Mouse (Mus musculus) lung, postnatal 10 days (tissue): ENCODE results near the gene Rdh11.
"Not testable (repeated sequence)": the region's sequence is repeated elsewhere in the genome, so short reads cannot be mapped to it uniquely, and the experiment has no call there.

Experiments
- DNase-seq: peaks from one replicate; pipeline ENCODE4 v3.0.0; 2021

The Rdh11 gene

DNA sequence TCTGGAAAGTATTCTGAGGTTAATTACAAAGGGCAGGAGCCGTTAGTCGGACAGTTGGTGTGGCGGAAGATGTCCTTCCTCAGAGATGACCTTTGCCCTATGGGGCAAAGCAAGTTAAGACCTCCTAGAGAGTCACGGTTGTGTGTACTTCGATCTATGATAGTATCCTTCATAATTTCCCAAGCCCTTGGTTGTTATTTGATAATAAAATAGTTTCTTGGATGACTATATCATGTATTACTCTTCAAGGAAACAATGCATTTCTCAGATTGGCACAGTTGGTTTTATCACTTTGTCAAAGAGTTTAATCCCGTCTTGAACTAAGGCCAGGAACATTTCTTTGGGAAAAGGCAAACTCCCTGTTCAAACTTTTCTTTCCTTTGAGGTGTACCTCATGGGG, at the start of gene Rdh11:
TSS of gene Rdh11 (minus strand) at position 101 of the 400 bp plus-strand sequence.
- DNase-seq = no peak

DNA sequence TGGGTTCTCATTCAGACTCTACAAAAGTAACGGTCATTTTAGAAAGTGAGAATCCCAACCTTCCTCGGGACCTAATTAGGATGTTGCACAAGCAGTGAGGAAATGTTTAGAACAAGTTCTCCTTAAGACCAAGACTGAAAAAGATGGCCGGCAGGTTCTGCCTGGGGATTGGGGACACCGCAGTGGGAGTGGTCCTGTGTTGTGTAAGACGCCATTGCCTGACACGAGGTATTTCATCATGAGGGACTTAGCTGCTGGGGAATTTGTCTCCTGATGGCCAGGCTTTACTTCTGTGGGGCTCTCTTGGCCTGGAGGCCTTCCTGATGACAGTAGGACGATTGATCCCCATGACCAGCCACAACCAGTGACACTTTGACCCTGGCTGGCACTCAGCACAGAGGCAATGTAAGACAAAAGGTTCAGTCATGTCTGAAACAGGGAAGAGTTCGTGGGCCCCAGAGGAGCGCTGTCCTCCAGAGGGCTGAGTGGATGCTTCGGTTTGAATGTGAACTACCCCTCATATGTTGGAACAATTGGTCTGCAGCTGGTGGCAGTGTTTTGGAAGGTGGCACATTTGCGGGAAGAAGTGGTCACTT, 43.5 kb upstream of the Rdh11 start:
- peak; percentile 3 for DNase-seq

DNA sequence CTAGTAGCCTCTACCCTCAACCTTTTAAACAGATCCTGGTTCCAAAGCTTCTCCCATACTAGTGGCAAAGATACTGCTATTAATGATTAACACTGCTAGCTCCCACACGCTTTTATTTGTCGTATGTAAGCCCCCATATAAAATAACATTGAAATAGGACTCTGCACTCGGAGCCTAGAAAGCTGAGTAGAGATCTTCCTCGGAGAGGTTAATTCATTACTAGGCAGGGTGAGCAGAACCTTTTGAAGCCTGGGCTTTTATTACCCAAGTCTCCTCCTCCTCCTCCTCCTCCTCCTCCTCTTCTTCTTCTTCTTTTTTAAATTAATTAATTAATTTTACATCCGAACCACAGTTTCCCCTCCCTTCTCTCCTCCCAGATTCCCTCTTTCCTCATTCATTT, 25.4 kb upstream of the Rdh11 start:
- DNase-seq = no peak

DNA sequence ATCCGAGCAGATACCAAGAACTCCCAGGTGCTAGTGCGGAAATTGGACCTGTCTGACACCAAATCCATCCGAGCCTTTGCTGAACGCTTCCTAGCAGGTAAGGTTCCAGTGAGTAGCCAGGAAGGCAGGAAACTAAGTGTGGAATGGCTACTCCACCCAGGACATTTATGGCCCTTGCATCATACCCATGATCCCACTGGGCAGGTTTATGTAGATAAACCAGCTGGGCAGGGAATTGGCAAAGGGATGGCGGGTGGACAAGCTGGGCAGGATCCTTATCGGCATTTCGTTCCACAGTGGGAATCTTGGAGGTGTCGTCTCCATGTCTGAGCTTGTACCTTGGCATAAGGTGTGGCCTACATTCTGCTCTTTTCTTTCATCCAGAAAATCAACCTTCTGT, 19.4 kb upstream of the Rdh11 start:
- DNase-seq = no peak

DNA sequence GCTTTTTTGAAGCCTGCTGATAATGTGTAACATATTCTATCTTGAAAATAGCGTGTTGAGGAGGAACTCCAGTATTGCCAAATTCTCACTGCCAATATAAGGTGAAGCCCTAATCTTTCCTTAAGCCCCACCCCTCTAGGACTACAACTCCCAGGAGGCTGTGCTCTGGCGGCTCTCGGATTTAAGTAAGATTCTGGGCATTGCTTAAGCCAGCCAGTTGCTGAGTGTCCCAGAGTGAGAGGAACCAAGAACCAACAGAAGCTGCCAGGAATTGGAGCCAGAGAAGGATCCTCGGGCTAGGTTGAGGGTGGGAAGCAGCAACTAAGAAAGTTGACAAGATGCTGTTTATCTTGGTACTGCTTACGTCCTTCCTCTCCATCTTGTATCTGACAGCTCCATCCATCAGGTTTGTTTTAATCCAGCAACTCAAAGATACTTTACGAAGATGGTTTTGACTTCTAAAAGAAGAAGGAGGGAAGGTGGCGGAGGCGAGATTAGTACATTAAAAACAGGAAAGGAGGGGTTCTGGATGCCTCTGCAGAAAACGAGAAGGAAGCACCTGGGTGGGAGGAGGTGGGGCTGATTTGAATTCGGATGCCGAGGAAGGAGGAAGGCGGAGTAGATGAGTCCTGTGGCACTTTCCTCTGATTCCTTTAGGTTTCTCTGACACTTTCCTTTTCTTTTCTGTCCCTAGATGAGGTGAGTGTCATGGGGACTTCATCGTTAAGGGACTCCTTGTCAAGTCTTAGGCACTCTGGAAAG, 16.8 kb upstream of the Rdh11 start, which contains the start of gene Rdh12:
TSS of gene Rdh12 (plus strand) at position 212 of the 762 bp plus-strand sequence.
- DNase-seq = peak; percentile 49

DNA sequence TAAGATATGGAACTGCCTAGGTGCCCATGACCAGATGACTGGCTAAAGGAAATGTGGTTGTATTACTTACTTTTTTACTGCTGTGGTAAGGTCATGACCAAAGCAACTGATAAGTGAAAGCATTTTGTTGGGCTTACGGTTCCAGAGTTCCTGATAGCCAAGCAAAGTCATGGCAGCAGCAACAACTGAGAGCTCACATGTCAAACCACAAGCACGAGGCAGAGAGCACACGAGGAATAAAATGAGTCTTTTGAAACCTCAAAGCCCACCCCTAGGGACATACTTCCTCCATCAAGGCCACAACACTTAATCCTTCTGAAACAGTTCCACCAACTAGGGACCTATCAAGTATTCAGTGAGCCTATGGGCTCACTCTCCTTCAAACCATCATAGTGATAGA, 9.8 kb upstream of the Rdh11 start:
- no peak for DNase-seq

DNA sequence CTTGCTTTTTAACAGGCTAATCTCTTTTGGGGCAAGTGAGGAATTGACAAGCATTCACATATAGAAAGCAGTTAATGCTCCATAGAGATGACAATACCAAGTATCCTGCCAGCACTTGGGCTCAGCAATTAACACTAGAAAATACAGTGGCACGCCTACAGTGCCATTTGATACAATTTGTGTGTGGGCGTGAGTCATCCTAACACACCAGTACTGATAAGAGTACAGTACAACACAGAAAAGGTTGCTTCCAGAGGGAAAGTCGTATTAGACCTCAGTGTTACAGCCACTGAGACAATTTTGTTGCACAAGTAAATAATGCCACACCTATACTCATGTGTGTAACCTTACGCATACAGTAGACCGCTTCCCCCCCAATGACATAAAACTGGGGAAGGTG, 5.0 kb upstream of the Rdh11 start:
- no peak for DNase-seq

DNA sequence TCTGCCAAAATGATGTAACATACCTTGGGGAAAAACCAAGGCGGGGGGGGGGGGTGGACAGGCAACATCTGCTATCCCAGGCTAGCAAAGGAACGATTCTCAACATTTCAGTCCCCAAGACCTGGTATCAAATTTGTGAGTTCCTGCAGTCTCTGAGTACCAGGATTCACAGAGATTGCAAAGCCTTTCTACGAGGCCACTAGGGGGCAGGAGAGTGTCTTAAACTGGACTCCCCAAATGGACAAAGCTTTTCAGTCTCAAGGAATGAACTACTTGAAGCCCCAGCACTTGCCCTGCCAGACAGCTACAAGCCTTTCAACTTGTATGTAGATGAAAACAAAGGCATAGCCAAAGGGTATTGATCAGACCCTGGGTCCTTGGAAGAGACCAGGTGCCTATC, 1.3 kb upstream of the Rdh11 start:
- DNase-seq = peak; percentile 81

DNA sequence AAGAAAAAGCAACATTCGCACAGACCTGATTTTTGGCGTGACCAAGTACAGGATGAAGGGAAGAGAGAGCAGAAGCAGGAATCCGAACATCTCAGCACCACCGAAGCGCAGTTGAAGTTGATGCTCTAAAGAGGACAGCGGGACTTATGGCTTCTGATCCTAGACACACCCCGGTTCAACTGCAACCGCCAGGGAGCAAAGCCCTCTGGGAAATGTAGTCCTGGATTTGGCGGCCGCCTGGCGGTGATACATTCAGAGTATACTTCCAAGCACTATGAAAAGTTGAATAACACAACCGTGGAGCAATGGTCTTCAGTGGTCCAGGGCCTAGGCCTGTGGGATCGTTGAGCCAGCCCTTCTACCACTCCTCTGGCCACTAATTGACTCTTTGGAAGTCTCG, 392 bp downstream of the Rdh11 start:
- peak; percentile 88 for DNase-seq

DNA sequence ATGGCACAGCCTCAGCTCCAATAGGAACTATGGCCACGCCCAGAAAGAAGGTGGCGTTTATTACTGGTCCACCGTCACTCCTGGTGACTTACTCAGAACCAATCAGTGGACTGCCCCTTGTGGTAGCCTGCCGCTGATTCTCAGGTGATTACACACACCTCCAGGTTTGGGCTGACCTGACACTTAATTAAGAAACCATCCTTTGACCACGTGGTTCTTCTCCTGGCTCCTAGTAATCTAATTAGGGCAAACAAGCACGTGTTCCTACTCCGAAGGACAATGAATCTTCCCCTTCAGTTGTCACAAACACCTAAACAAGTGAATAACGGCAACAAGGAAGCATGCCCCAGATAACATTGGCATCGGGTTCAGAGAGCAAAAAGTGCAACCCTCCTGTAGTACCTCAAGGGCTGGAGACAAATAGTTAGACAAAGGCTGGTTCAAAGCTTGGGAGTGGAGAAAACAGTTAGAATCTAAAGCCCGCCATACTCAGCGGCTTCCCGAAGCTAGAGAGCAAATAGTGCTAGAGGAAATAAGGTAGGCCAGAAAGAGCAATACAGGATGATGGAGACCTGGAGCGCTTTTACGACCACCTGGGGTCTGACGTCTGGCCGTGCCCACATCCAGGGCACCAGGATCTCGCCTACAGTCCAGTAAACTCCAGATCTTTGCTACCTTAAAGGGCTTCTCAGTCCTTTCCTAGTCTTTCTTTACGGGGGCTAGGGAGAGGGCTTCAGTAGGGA, 991 bp downstream of the Rdh11 start:
- peak; percentile 81 for DNase-seq

DNA sequence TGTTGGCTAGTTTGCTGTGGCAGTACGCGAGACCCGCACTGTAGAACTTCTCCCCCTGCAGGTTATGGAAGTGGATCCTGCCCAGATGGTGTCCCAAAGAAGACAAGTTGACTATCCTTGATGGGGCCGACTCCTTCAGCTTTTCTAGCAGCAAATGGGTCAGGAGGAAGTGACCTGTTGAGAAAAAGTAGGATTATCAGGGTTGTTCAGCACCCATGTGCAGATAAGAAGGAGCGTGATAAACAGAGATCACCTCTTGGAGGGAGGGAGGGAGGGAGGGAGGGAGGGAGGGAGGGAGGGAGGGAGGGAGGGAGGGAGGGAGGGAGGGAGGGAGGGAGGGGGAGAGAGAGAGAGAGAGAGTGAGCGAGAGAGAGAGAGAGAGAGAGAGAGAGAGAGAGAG, 6.9 kb downstream of the Rdh11 start:
- DNase-seq = not testable (repeated sequence)

DNA sequence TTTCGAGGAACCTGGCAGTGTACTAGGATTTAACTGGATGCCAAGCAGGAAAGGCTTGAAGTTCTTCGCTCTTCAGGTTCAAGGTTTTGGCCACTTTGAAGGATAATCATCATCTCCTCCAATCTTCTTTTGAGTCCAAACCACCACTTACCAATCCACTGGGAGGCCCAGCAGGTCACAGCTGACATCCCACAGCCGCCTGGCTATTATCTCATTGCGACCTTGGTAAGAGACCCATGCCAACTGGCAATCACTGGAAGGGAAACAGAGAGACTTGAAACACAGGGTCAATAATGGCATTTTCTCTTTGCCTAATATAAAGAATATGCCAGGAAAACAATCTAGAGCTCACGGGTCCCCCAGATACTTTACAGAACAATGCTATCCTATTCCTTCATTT, 16.1 kb downstream of the Rdh11 start:
- DNase-seq = no peak

DNA sequence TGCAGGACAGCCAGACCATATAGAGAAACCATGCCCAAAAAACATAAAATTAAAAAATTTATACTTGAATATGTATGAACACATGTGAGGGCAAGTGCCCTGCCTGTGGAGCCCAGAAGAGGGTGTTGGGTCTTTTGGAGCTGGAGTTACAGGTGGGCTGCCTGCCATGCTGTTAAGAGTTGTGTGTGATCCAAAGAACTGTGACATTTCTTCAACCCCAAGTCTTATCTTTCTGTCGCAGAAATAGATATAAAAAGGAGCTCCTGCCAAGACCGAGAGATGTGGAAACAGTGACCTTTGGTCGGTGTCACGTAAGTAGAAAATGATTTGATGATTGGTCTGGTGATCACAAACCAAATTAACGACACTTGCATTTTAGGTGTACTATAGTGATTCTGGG, 18.4 kb downstream of the Rdh11 start:
- DNase-seq = no peak

DNA sequence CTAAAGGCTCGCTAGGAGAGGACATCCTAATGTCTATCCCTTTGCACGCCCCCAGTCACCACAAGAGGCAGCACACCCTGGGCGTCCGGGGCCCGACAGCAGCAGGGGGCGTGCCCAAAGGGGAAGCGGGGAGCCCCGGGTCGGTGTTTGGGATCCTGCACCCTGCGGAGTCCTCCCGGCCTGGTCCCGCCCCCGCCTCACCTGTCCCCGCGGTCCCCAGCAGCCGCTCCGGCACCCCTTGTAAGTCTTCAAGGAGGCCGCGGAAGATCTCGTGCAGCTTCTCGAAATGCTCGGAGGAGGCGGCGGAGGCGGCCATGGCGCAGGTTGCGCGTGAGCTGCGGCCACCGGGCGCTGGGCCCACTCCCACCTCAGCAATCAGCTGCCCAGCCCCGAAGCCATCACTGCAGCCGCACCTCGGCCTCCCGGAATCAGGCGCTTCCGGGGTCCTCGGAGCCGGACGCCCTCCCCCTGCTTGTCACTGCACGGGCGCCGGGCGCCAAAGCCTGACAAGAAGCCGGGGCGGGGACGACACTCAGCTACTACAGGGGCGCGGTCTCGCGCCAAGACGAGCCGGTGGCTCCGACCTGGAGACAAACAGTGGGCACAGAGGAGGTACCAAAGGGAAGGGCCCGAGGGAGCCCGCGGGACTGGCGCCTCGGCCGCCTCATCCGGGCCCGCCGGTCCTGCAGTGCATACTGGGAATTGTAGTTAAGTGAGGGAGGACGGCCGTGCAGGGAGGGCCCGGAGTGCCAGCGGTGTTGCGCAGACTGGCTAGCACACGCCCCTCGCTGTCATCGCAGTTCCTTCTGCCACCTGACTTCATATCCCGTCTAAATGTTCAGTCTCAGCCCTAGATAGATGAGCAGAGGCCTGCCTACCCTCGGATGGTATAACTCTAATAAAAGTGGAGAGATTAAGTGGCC, 19.8 kb downstream of the Rdh11 start, which contains the start of gene Vti1b:
TSS of gene Vti1b (minus strand) at position 649 of the 923 bp plus-strand sequence.
- peak; percentile 94 for DNase-seq

DNA sequence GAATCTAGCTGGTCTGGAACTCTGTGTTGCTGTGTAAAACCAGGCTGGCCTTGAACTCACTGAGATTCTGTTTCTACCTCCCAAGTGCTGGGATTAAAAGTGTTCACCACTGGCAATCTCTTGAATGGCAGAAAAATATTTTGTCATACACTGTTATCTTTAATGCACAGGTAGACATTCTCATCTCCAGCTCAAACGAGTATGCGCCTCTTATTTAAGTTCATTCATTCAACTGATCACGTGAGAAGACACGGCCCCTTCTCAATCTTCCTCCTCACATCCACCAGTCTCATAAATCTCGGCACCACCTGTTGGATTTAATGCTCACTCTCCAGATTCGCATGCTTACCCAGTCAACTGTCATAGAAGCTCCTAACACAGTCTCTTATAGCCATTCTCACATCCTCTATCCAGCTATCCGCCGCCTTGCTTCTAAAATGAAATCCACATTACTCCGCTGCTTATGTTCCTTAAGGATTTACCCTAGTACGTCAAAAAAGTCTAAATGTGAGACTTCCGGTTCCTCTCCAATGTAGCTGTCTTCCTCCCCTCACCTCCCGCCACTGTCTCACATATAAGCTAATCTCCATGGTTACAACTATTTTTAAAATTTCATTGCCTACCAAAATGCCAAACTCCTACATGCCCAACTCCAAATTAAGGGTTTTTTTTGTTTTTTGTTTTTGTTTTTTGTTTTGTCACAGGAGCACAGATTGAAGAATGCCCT, 20.7 kb downstream of the Rdh11 start:
- DNase-seq = no peak

DNA sequence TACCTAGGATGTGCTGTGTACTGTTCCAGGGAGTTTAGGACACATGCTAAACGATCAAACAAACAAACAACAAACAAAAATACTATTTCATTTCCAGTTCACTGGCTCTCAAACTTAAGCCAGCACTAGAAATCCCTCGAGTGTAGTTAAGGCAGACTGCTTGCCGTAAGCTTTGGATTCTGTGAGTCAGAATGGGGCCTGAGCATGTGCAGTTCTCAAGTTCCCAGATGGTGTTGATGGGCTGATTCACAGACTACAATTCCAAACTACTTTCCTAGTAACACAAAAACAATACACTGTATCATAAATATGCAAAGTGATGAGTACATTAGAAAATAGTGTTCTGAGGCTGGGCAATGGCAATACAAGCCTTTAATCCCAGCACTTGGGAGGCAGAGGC, 21.7 kb downstream of the Rdh11 start:
- no peak for DNase-seq

DNA sequence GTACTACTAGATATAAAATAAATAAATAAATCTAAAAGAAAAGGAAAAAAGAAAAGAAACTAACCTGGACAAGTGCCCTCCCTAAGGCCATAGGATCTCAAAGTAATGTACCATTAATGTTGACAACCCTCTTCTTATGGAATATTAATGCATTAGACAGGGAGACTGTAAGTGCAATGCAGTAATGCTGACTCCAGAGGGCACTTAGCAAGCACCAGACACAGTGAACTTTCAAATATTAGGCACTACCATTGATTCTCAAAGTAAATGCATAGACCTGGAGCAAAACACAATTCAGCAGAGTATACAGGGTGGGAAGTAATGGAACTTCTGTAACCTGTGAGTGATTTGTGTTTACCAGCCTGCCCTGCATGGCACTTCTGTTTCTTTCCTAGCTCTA, 22.9 kb downstream of the Rdh11 start:
- DNase-seq = no peak

DNA sequence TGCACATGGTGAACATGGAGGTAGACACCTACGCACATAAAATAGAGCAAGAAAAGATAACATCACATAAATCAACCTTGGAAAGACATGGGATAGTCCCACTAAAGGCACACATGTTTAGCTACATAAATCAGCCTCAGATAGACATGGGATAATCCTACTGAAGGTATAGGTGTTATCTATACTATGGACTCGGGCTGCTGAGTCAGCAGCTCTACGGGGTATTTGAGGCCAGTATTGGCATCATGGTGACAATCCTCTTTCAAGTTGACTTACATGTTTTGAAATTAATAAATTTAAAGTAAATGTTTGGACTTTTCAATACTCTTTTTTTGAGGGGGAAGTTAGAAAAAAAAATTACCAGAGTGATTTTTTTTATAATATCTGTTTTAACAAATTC, 29.2 kb downstream of the Rdh11 start:
- no peak for DNase-seq

DNA sequence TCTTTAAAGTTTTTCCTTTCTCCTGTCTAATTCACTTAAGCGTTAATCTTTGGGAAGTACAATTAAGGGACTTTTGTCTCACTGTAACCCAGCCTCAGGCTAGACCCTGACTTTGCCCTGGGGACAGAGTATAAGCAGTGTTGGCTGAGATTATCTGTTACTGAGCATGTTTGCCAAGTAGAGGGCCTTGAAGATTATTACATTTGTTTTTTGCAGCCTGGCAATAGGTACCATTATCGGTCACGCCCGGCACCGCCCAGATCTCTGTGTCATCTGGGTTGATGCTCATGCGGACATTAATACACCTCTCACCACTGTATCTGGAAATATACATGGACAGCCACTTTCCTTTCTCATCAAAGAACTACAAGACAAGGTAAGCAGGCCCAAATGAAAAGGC, 42.4 kb downstream of the Rdh11 start:
- no peak for DNase-seq

DNA sequence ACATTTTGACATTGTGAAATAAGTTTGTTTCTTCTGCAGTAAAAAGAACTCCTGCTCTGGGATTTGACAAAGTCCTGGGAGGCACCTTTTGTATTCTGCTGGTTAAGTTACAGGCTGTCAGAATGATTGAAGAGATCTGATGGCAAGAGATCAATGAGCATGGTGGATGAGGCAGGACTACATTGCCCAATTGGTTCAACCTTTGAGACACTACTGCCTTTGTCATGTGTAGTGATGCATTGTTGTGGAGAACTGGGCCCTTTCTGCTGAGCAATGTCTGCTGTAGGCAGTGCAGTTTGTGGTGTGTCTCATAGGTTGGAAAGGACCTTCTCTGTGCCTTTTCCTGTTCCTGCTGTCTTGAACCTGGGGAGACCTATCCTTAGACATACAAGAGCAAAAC, 50.7 kb downstream of the Rdh11 start:
- DNase-seq = no peak

DNA sequence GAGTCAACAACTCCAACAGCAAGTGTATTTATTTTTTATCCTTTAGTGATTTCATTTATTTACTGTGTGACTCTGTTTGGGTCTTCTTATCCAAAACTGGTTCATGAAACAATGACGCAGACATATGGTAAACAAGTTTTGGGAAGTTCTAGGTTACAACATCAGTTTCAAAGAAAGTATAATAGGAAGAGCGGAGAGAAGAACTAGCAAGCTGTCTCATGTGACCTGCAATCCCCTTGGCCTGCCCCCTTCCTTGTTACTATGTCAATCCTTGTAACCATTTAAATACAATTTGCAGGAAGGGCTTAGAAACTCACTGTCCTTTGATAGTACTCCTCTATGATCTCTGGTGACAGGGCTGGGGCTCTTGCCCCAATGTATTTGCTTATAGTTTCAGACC, 51.3 kb downstream of the Rdh11 start:
- no peak for DNase-seq

DNA sequence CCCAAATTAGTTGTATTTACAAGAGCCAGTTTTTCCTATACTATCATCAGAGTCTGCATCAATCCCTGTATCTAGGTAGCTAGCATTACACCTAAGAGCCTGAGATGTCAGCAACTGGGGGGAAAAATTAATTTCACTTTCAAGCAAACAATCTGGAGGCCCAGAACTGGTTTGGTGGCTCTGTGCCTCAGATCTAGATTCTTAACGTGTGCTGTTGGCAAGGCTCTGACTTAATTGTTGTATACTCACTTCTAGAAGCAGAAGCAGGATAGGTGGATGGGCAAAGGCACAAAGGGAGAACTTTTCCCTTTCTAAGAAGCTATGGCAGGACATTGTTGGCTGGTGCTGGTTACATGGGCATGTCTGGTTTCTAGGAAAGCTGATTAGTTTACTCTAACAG, 52.7 kb downstream of the Rdh11 start:
- DNase-seq = no peak
